Mouse (Mus musculus) stomach, postnatal 0 days (tissue): ENCODE measurements at regions not wholly inside any gene's neighbourhood (a gene's known extent, or its start where the extent isn't known, plus 50 kb on each side); places are given as distances from the start of the nearest gene placed in this dataset.

ENCODE experiments used
- ATAC-seq: fragments of 200-750 bp; cut with Nextera tagmentation; 2 replicates; pipeline ENCODE4 v1.8.0; 2017; ENCODE audit not compliant: low FRiP score, low TSS enrichment
- DNase-seq: peaks from one replicate; pipeline ENCODE4 v3.0.0-alpha.2; 2016; ENCODE audit warnings: low spot score
- H3K27ac ChIP-seq: fragments of 300-500 bp; sonication (generic); replicated peaks from 2 replicates; pipeline ENCODE4 v1.5.1; 2014; ENCODE audit warnings: mild to moderate bottlenecking, control low read depth
- H3K27me3 ChIP-seq: fragments of 300-500 bp; sonication (generic); 2 replicates; pipeline ENCODE4 v1.6.1; 2014; ENCODE audit warnings: low read length; ENCODE audit not compliant: control insufficient read depth, insufficient read depth
- H3K36me3 ChIP-seq: fragments of 300-500 bp; sonication (generic); 2 replicates; pipeline ENCODE4 v1.6.1; 2014; ENCODE audit warnings: low read length, mixed read lengths; ENCODE audit not compliant: control insufficient read depth, insufficient read depth
- H3K4me1 ChIP-seq: fragments of 300-500 bp; sonication (generic); replicated peaks from 2 replicates; pipeline ENCODE4 v1.6.1; 2014; ENCODE audit warnings: antibody characterized with exemption; ENCODE audit not compliant: control insufficient read depth, insufficient read depth
- H3K4me2 ChIP-seq: fragments of 300-500 bp; sonication (generic); replicated peaks from 2 replicates; pipeline ENCODE4 v1.6.1; 2014; ENCODE audit warnings: low read depth, mild to moderate bottlenecking, control low read depth, moderate library complexity
- H3K4me3 ChIP-seq: fragments of 300-500 bp; sonication (generic); 2 replicates; pipeline ENCODE4 v1.5.1; 2014; ENCODE audit warnings: low read depth, low read length, control low read depth
- H3K9ac ChIP-seq: fragments of 300-500 bp; sonication (generic); 2 replicates; pipeline ENCODE4 v1.6.1; 2014; ENCODE audit warnings: mild to moderate bottlenecking, low read length, control low read depth, mixed read lengths
- H3K9me3 ChIP-seq: fragments of 300-500 bp; sonication (generic); 2 replicates; pipeline ENCODE4 v1.6.1; 2016; ENCODE audit warnings: low read length; ENCODE audit not compliant: control insufficient read depth
- CTCF ChIP-seq: IDR thresholded peaks from 2 replicates; pipeline ENCODE4 v1.5.1; 2016; ENCODE audit warnings: antibody characterized with exemption, low read depth, mild to moderate bottlenecking, moderate library complexity
- EP300 ChIP-seq: optimal IDR thresholded peaks from 2 replicates; pipeline ENCODE3; 2016; ENCODE audit warnings: antibody characterized with exemption
- WGBS: fragments of 180-500 bp; shearing (Covaris S2); extraction: QIAGEN DNeasy Blood & Tissue Kit; methylation state at CpG from one replicate; pipeline ENCODE4 v1.1.7; 2014; 5-methylcytosine and 5-hydroxymethylcytosine counted together

DNA sequence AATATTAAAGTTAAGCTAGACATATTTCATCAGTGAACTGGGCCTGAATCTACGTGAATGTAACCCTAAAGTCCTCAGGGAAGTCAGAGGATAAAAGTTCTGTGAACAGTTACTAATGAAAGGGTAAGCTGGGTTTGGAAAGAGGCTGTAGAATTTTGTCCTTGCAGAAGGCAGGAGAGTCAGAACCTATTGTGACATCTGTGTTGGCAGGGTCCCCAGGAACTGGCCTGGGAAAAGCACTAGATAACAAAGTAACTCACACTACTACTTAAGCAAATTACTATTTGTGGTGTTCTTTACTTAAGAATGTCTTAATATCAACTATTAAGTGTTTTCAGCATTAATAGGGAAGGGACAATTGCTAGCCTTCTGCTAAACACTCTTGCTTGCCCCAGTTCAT is 320.5 kb downstream of the Fam198b start:
- WGBS = 74% methylated on average over 1 of the region's 1 CpGs
- no peak for ATAC-seq

DNA sequence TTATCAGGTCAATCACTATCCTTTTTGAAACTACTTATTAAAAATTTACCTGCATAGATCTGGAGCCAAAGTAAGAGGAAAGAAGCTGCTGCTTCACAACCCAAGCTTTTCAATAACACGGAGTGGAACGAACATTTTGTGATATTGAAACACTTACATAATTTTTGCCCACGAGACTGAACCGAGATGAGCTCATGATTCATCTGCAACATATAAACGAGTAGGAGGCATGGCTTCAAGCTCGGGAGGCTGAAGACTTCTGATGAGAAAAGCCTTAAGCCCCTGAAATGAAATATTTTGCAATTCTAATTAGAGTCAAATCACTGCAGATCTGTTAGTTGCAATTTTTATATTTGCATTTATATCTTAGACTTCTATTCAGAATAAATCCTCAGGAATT is 321.0 kb downstream of the Fam198b start:
- no peak overlapping the region for H3K27ac ChIP-seq
- no peaks in the 10 kb centered on the region for H3K36me3 ChIP-seq
- ATAC-seq (no peak), DNase-seq (no peak)
- TF ChIP-seq EP300 (no peak), CTCF (no peak)
- H3K9ac ChIP-seq = no peak overlapping the region
- no peaks in the 10 kb centered on the region for H3K4me1 ChIP-seq
- no peak overlapping the region for H3K4me3 ChIP-seq
- H3K27me3 ChIP-seq = no peaks in the 10 kb centered on the region
- no peaks in the 10 kb centered on the region for H3K9me3 ChIP-seq
- H3K4me2 ChIP-seq = no peak overlapping the region
- WGBS = 69% methylated on average over 6 of the region's 6 CpGs

More for the DNA sequence above, 320.5 kb downstream of the Fam198b start:
- Histone ChIP-seq H3K9me3 (no peaks in the 10 kb centered on the region), H3K4me2 (no peak overlapping the region), H3K4me3 (no peak overlapping the region), H3K4me1 (no peaks in the 10 kb centered on the region), H3K27me3 (no peaks in the 10 kb centered on the region), H3K36me3 (no peaks in the 10 kb centered on the region), H3K27ac (no peak overlapping the region), H3K9ac (no peak overlapping the region)
- TF ChIP-seq CTCF (no peak), EP300 (no peak)
- no peak for DNase-seq

DNA sequence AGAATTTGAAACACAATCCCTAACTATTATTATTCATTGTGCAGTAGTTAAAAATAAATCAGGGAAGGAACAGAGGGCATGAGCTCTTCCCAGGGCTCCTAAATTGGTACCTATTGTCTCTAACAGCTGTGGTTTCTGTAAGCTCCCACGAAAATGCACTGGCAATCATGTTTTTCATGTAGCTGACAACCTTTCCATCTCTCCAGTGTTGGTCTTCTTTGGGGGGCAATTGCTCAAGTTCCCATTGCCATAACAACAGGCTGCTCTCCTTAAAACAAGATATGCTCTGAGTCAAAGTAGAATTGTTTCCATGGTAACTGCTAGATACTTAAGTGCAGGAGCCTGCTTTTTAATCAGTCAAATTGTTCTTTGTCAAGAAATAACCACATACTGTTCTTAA is 322.7 kb downstream of the Fam198b start:
- no peak overlapping the region for H3K9ac ChIP-seq
- no peak overlapping the region for H3K27ac ChIP-seq
- no peak for ATAC-seq
- no peaks in the 10 kb centered on the region for H3K27me3 ChIP-seq
- H3K4me2 ChIP-seq = no peak overlapping the region
- TF ChIP-seq EP300 = no peak
- no peak for TF ChIP-seq CTCF
- DNase-seq = no peak
- no peaks in the 10 kb centered on the region for H3K4me1 ChIP-seq
- no peaks in the 10 kb centered on the region for H3K36me3 ChIP-seq
- no peak overlapping the region for H3K4me3 ChIP-seq
- H3K9me3 ChIP-seq = no peaks in the 10 kb centered on the region
- 24% methylated on average over 1 of the region's 1 CpGs for WGBS

DNA sequence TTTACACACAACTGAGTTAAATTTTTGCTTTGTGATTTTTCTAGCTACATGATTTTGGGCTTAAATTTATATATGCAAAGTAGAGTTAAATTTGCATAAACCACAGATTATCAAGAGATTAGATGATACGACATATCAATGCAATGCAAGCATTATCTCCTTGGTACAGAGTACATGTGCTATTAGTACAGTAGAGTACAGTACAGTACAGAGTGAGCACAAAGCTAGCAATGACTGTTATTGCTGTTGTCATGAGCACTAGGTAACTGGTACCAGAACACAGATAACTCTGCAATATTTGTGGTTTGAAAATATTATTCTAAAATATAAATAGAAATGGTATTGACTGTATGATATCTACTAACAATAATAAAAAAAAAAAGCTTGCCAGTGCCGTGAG is 323.7 kb downstream of the Fam198b start:
- Histone ChIP-seq H3K4me2 (no peak overlapping the region), H3K36me3 (no peaks in the 10 kb centered on the region), H3K27me3 (no peaks in the 10 kb centered on the region), H3K27ac (no peak overlapping the region), H3K4me1 (no peaks in the 10 kb centered on the region), H3K9me3 (no peaks in the 10 kb centered on the region), H3K4me3 (no peak overlapping the region), H3K9ac (no peak overlapping the region)
- ATAC-seq (no peak), DNase-seq (no peak)
- TF ChIP-seq EP300 (no peak), CTCF (no peak)
- WGBS = 82% methylated on average over 2 of the region's 2 CpGs

DNA sequence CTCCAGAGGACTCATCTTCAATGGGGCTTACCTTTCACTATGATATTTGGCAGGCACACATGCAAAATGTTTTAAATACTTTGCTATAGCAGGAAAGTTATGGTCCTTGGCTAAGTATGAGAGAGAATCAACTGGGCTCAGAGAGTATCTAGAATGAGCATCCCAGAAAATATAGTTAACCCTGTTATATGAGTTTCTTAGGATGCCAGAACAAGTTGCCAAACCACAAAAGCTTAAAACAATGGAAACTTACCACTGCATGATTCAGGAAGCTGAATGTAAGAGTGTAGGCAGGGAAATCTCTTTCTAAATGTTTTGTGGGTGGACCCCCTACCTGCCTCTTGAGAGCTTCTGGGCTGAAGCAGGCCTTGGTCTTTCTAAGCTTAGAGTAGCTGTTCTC is 325.3 kb downstream of the Fam198b start:
- DNase-seq (no peak), ATAC-seq (no peak)
- Histone ChIP-seq H3K4me2 (no peak overlapping the region), H3K4me1 (no peaks in the 10 kb centered on the region), H3K27me3 (no peaks in the 10 kb centered on the region), H3K4me3 (no peak overlapping the region), H3K27ac (no peak overlapping the region), H3K9ac (no peak overlapping the region), H3K36me3 (no peaks in the 10 kb centered on the region), H3K9me3 (no peaks in the 10 kb centered on the region)
- no peak for TF ChIP-seq CTCF
- TF ChIP-seq EP300 = no peak

DNA sequence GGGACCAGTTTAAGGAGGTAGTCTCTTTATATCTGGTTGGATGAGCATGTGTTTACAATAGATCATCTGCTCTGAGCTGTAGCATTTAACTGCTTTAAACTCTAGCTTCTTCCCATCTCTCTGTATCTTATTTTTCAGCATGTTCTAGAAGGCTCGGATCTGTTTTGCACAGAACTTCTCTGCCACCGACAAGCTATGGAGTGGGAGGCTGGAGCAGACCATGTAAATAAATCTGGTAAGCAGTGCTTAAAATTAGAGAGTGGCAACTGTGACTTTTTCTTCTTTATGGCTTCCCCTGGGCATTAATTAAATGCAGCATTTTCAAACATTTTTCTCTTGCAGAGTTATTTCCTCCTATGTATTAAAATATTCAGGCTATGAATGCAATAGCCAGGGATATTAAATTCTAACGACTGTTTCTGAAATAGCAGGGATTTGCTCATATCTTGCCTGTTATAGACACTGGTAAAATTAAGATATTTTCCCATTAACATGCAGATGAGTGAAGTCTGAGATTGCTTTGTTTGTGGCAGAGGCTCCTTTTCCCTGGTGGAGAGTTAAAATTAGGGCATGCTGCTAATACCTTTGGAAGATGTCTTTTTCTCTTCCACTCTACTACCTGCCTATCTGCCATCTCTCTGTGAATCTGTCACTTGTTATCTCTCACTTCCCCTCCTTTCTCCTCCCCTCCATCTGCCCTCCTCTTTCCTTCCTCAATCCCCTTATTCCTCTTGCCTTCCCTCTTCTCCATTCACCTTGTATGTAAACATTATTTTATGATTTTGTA is 327.2 kb downstream of the Fam198b start:
- TF ChIP-seq CTCF = no peak
- DNase-seq (no peak), ATAC-seq (no peak)
- Histone ChIP-seq H3K27me3 (no peaks in the 10 kb centered on the region), H3K4me3 (no peak overlapping the region), H3K9me3 (no peaks in the 10 kb centered on the region), H3K36me3 (no peaks in the 10 kb centered on the region), H3K4me2 (no peak overlapping the region), H3K27ac (no peak overlapping the region), H3K4me1 (no peaks in the 10 kb centered on the region), H3K9ac (no peak overlapping the region)
- 52% methylated on average over 3 of the region's 3 CpGs for WGBS
